Mouse (Mus musculus): Measurements from ENCODE around the gene Secisbp2l. TPM values are rescaled to one million over a fixed set of nuclear protein-coding genes. Genes with fewer than 3 reads are reported as not detected.
A peak's percentile ranks its signal among the peaks of the same experiment; 100 is the strongest.

The Secisbp2l gene
- total and polyA plus RNA-seq, 3 experiments: 13.3 to 56.7 (median 55.2) TPM

GRCm38 (mm10) chr2:125704907-125705631 is 77.6 kb downstream of the Secisbp2l start:
- no peak for DNase-seq

DNA sequence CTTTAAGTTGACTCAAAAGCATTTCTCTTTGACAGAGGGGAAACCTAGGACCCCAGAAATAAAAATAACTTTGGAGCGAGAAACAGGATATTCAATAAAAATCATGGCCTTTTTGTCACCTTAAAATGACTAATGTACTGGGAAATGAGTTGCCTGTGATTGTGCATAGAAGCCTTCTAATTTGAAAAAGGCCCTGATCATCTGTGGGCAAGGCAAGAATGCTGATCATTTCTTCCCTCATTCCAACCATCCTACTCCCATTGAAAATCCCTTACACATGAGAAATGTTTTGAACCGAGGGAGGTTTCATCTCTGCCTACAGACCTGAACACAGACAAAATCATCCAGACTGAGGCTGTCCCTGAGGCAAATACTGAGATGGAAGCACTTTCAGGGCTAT is 79.8 kb downstream of the Secisbp2l start:
- DNase-seq: no peak

DNA sequence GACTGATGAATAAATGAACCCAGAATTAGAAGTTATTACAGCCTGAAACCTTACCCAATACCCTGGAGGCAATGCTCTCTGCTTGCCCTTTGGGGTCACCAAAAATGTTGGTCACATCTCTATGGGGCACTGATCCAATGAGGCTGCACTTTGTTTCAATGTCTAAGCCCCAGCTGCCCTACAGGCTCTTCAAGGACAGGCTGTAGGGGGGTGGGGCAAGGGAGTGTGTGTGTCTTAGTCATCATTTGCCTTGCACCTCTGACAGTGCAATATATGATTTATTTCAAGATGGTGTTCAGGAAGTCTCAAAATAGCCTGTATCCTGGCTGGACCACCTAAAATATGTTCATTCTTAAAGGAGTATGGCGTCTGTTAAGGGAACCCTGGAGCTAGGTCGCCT is 81.1 kb downstream of the Secisbp2l start:
- DNase-seq: peak; percentile 71

GRCm38 (mm10) chr2:125696219-125696618 is 86.5 kb downstream of the Secisbp2l start:
- no peak for DNase-seq

DNA sequence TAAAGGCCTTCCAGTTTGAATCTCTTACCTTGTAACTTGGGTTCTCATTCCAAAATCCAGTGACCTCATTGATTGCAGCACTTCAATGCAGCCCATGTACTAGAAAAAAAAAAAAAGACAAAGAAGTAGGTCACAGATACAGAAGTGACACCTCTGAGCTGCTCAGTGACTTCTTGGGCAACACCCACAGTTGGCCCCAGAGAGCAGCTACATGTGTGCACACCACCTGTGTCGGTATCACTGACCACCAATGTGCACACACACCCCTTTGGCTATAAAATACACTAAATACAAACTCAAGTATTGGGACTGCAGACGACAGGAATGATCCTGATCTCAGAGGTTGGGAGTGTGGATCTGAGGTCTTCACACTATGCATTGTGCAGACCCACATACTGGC is 87.9 kb downstream of the Secisbp2l start:
- no peak for DNase-seq

GRCm38 (mm10) chr2:125692010-125692409 is 90.7 kb downstream of the Secisbp2l start:
- DNase-seq: no peak

Other genes starting within 250 kb of the Secisbp2l start
- gene Cep152, start 157.8 kb downstream of the Secisbp2l start, total RNA-seq (2021): 1 to 10 TPM; 2.4 to 2.8 TPM
- 0.44 and 0.64 TPM in 2 replicates for gene Cep152, start 157.8 kb downstream of the Secisbp2l start, polyA plus RNA-seq (2012; rRNA removed)
- 100 to 1,000 TPM in 1 of 2 experiments, 10 to 100 TPM in 1; 98.6 to 141 TPM for gene Eid1, start 109.8 kb downstream of the Secisbp2l start, total RNA-seq (2021)
- 28.9 and 29.6 TPM in 2 replicates for gene Eid1, start 109.8 kb downstream of the Secisbp2l start, polyA plus RNA-seq (2012; rRNA removed)
- gene Shc4, start 58.7 kb downstream of the Secisbp2l start, total RNA-seq (2021): 1 to 10 TPM; 2.4 to 3.6 TPM
- 0.82 and 1.4 TPM in 2 replicates for gene Shc4, start 58.7 kb downstream of the Secisbp2l start, polyA plus RNA-seq (2012; rRNA removed)
- gene Galk2, start 76.2 kb upstream of the Secisbp2l start, total RNA-seq (2021): 10 to 100 TPM; 54.3 to 71.8 TPM
- 17.2 and 21.0 TPM in 2 replicates for gene Galk2, start 76.2 kb upstream of the Secisbp2l start, polyA plus RNA-seq (2012; rRNA removed)
- 100 to 1,000 TPM; 174 to 183 TPM for gene Cops2, start 76.3 kb upstream of the Secisbp2l start, total RNA-seq (2021)
- 1.4 TPM in 2 replicates for gene Cops2, start 76.3 kb upstream of the Secisbp2l start, polyA plus RNA-seq (2012; rRNA removed)